Mouse (Mus musculus): ENCODE data around the gene Bhlha15.

Bhlha15 gene

DNA sequence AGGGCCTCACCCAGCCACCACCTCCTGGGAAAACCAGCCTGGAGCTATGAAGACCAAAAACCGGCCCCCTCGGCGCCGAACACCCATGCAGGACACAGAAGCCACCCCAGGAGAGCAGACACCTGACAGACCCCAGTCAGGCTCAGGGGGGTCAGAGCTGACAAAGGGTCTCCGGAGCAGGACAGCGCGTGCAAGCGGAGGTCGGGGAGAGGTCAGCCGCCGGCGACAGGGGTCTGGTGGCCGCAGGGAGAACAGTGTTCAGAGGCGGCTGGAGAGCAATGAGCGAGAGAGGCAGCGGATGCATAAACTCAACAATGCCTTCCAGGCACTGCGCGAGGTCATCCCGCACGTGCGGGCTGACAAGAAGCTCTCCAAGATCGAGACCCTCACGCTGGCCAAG, 940 bp downstream of the Bhlha15 start:
- no peak for DNase-seq (ENCODE audit: low spot score)

GRCm38 (mm10) chr5:144192673-144193072, 2.6 kb downstream of the Bhlha15 start:
- DNase-seq (ENCODE audit: low spot score), result no peak

- no peak for DNase-seq (ENCODE audit: low spot score)
These were observed 4.3 kb downstream of the Bhlha15 start for GRCm38 (mm10) chr5:144194416-144194815.

GRCm38 (mm10) chr5:144195567-144195966, 5.5 kb downstream of the Bhlha15 start:
- DNase-seq (ENCODE audit: low spot score), result no peak

- no peak for DNase-seq (ENCODE audit: low spot score)
These were observed 10.5 kb downstream of the Bhlha15 start for GRCm38 (mm10) chr5:144200616-144201015.

DNA sequence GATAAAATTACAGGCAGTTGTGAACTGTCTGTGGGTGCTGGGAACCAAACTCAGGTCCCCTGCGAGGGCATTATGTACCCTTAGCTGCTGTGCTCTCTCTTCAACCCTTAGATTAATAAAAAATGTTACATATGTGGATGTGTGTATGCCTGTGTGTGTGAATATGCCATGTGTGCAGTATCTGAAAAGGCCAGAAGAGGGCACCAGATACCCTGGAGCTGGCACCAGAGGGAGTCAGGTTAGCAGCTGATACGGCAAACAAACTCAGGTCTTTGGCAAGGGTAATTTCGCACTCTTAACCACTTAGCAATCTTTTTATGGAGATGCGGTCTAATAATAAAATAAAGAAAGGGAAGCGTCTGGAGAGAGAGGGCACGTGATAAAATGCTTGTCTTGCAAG, 12.3 kb downstream of the Bhlha15 start:
- no peak for DNase-seq (ENCODE audit: low spot score)

- DNase-seq (ENCODE audit: low spot score), result no peak
These were observed 13.4 kb downstream of the Bhlha15 start for GRCm38 (mm10) chr5:144203398-144203959.

DNA sequence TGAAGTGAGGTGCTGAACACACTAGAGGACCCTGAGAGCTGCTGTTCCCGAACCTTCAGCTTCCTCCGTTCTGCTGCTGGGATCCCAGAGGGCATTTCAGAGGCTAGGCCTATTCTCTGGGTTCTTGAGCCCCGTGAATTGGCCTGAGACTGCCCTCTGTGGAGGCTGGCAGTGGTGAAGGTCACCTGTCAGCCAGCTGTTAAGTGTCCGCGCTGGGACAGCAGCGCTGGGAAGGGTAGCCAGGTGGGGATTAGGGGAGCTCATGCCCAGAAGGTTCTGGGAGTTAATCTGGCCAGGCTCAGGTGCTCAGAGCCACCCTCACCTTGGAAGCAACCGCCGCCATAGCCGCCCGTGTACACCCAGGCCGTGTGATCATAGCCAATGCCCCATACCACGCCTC, 14.2 kb downstream of the Bhlha15 start:
- DNase-seq (ENCODE audit: low spot score), result no peak

DNA sequence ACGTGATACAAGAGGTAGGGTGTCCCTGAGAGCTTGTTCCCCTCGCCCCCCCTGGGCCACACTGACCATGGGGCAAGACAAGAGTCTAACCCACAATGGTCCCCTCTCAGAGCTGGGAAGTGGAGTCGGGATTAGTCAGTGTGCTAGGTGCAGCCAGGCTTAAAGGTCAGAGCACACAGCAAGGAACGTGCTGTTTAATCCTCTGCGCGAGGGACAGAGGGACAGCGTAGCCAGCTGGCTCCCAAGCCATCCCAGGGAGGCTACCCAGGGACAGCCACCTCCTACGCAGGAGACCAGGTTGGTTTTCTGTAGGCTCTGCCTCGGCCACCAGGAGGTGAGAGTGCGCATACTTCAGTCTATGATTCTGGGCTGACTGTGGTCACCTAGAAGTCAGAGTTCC, 14.8 kb downstream of the Bhlha15 start:
- no peak for DNase-seq (ENCODE audit: low spot score)

GRCm38 (mm10) chr5:144206069-144206468, 16.0 kb downstream of the Bhlha15 start:
- no peak for DNase-seq (ENCODE audit: low spot score)

GRCm38 (mm10) chr5:144207478-144207877, 17.4 kb downstream of the Bhlha15 start:
- DNase-seq (ENCODE audit: low spot score), result no peak

- no peak for DNase-seq (ENCODE audit: low spot score)
These were observed 24.4 kb downstream of the Bhlha15 start for GRCm38 (mm10) chr5:144214453-144214852.

DNA sequence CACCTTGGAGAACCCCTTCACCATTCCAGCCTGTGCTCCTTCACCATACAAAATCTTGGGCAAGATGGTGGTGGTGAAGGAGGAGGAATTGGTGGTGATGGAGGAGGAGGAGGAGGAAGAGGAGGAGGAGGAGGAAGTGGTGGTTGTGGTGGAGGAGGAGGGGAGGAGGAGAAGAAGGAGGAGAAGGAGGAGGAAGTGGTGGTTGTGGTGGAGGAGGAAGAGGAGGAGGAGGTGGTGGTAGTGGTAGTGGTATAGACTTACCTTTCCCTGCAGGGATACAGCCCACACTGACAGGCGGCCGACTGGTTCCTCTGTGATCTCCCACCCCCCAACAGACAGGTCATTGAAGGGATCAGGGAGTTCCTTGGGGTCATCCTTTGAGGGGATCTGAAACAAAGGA, 25.9 kb downstream of the Bhlha15 start:
- no peak for DNase-seq (ENCODE audit: low spot score)

- no peak for DNase-seq (ENCODE audit: low spot score)
These were observed 28.0 kb downstream of the Bhlha15 start for GRCm38 (mm10) chr5:144218061-144218460.

- DNase-seq (ENCODE audit: low spot score), result no peak
These were observed 29.2 kb downstream of the Bhlha15 start for GRCm38 (mm10) chr5:144219306-144219705.

GRCm38 (mm10) chr5:144219936-144220335, 29.9 kb downstream of the Bhlha15 start:
- no peak for DNase-seq (ENCODE audit: low spot score)

DNA sequence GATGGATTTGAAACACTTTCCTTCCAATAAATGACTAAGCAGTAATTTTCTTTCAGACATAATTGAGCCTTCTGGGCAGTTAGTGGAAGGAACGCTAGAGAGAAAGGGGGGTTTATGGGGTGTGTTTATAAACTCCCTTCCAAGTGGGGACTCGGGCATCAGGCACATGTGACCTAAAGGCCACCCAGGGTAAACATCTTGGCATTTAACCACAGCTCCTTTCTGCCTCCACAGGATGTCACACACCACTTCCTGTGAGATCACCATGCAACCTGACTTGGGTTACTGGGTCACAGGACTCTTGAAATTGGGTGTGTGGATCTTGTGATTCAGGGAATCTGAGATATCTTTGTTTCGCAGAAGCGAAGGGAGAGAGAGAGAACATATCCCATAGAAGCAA, 31.2 kb downstream of the Bhlha15 start:
- no peak for DNase-seq (ENCODE audit: low spot score)

- DNase-seq (ENCODE audit: low spot score), result no peak
These were observed 32.9 kb downstream of the Bhlha15 start for GRCm38 (mm10) chr5:144222811-144223502.

DNA sequence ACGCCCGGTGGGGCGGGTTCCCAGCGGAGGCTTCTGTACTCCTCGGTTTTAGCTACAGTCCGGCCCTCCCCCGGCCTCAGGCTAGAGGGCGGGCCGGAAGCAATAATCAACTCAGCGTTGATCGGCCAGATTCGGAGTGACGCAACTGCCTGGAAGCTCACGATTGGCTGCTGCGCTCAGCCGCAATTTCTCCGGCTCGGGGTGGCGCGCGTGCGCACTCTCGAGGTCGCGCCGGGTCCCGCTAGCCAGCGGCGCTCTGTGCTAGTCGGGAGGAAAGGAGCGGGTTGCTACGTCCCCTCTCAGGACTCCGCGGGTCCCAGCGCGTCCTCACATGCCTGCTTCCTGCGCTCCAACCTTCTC, 33.4 kb downstream of the Bhlha15 start, which contains the start of gene Tecpr1:
Gene Tecpr1 (minus strand): TSS at position 113 of the 360 bp plus-strand sequence.
- peak; percentile 92 for DNase-seq (ENCODE audit: low spot score)

DNA sequence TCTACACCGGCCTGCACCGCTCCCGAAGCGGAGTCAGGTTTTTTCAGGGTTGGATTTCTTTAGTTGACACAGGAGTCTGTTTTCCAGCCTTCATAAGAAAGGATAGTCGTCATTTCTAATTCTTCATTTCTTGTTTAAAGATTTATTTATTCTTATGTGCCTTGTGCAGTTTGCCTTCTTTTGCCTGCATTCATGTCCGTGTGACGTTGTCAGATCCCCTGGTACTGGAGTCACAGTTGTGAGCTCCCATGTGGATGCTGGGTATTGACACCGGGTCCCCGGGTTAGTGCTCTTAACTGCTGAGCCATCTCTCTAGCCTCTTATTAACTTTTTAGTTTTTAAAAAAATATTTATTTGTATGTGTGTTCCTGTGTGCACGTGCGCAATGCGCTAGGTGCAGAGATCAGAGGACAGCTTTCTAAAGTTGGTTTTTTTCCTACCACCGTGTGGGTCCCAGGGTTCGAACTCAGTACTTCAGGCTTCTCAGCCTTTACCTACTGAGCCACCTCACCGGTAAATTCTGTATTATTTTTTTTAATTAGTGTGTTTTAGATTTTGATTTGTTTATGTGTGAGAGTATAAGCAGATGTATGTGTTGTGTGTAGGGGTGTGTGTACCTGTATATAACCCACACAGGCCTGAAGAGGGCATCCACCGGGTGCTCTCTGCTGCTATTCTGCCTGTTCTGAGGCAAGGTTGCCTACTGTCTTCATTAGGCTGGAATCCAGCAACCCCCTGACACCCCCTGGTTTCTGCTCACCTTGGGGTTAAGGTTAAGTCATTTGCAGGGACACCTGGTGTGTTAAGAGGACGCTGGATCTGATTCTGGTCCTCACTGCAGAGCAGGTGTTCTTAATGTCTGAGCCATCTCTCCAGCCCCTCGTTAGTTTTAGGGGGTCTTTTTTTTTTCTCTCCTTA, 34.1 kb downstream of the Bhlha15 start:
- no peak for DNase-seq (ENCODE audit: low spot score)

DNA sequence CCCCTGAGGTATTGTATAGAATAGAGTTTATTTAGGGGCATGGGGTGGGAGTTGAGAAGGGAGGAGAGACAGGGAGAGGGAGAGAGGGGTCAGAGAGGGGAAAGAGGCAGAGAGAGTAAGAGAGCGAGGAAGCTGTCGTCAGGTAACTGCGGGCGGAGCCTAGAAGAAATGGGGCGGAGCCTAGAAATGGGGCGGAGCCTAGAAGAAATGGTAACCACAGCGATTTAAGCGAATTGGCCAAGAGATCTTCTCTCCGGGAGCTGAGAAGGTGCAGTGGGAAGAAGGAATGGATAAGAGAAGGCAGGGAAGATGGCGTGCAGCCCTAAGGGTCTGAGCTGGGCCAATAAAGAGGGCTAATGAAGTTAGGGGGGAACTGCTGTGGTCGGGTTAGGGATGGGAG, 36.1 kb downstream of the Bhlha15 start:
- no peak for DNase-seq (ENCODE audit: low spot score)

GRCm38 (mm10) chr5:144230216-144230615, 40.1 kb downstream of the Bhlha15 start:
- no peak for DNase-seq (ENCODE audit: low spot score)

DNA sequence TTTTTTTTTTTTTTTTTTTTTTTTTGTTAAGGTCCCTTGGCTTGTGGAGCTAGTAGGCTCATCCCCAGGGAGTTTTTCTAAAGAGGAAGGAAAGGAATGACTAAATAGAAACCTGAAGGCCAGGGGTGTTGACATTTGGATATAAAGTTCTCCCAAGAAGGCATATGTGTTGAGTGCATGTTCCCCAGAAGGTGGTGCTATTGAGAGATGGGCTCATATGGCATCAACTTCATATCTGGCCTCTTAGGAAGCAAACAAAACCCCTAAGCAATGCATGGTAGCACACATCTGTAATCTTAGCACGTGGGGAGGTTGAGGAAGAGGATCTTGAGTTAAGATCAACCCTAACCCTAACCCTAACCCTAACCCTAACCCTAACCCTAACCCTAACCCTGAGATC, 41.3 kb downstream of the Bhlha15 start:
- DNase-seq (ENCODE audit: low spot score), result no peak
